Mouse (Mus musculus) ovary, adult 18-20 months (tissue): ENCODE results near the gene Pate1.

Experiments
- DNase-seq: peaks from one replicate; pipeline ENCODE4 v3.0.0; 2022; ENCODE audit warnings: low spot score, mixed read lengths

Pate1 gene

DNA sequence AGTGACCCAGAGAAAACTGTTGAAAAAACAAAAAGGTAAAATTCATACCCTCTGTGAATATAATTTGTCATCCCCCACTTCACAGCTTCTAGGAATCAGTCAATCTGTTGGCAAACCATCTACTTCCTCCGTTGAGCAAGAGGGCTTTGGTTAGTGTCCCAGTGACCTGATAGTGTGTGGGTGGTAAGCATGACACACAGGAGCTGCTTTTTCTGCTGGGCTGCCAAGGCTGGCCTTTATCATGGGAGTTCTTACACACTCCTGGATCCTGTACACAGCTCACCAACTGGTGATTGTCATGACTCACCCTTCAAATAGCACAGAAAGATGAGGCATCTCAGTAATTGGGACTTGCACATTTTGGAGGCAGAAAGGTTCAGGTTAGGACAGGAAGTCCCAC lies at the start of gene Pate1:
Pate1 (minus strand) TSS at position 378 of the 400 bp plus-strand sequence.
- DNase-seq, result no peak

DNA sequence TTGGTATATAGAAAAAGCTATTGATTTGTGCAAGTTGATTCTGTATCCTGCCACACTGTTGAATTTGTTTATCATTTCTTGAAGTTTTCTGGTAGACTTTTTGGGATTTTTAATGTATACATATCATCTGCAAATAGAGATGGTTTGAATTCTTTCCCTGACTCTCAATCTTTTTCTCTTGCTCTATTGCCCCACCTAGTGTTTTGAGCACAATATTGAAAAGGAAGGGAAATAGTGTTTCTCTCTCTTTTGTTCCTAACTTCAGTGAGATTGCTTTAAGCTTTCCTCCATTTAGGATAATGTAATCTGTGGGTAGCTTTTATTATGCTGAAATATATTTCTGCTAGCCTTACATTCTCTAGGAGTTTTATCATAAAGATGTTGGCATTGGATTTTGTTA lies 20.1 kb upstream of the Pate1 start:
- DNase-seq, result no peak

DNA sequence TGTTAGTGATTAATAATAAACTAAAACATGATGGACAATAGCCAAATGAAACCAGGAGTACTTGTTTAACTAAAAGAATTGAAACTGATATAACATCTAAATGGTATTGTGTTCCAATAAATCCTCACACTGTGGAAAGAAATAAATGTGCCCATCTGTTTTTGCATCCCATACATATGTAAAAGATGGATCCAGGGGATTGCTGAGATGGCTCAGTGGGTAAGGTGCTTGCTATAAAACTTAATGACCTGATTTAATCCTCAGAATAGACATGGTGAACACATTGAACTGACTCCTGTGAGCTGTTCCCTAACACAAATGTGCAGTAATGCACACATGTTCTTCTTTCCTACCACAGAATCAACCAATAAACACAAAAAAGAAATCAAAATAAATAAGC lies 4.7 kb upstream of the Pate1 start:
- no peak for DNase-seq

DNA sequence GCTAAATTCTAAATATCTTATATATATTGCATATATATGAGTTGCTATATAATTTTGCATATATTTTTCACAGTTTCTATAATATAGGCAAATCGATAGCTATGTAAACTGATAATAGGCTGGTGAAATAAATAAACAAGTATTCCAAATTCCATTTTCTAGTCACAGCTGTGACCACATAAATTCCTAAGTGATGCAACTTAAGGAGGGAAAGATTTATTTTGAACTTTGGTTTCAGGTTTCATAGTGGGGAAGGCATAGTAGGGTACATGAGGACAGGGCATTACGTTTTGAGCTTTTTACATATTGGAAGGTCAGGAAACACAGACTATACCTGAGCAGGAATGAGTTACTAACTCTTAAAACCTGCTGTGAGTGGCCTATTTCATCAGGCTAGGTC lies 13.6 kb downstream of the Pate1 start:
- DNase-seq, result no peak

GRCm38 (mm10) chr9:35648102-35648501 lies 39.1 kb downstream of the Pate1 start, which contains the start of gene Pate3:
Gene Pate3, minus strand, starts transcription at chr9:35648202.
- DNase-seq, result no peak
